Mouse (Mus musculus) C2C12 (cell line): Measurements from ENCODE around the gene Mmp19.

Experiments used
- CTCF ChIP-seq: IDR thresholded peaks from one replicate; pipeline ENCODE4 v1.5.1; 2011; ENCODE audit not compliant: control insufficient read depth, insufficient read depth, insufficient read length
- MAX ChIP-seq: IDR thresholded peaks from one replicate; pipeline ENCODE4 v1.6.1; 2011; ENCODE audit warnings: mild to moderate bottlenecking, control low read depth
- MYOD1 ChIP-seq: IDR thresholded peaks from one replicate; pipeline ENCODE4 v1.6.1; 2011; ENCODE audit warnings: low read depth; ENCODE audit not compliant: control insufficient read depth, insufficient read length
- USF1 ChIP-seq: IDR thresholded peaks from one replicate; pipeline ENCODE4 v1.6.1; 2011; ENCODE audit warnings: low read depth, mild to moderate bottlenecking, control low read depth, moderate library complexity

GRCm38 (mm10) chr10:128778441-128778840 is 12.3 kb upstream of the Mmp19 start:
- no peak for TF ChIP-seq CTCF
- no peak for TF ChIP-seq USF1
- TF ChIP-seq MAX = no peak
- TF ChIP-seq MYOD1 = no peak
